Mouse (Mus musculus) liver, embryonic 14.5 days (tissue): ENCODE data around the gene Sytl1. TPM values are rescaled to one million over a fixed set of nuclear protein-coding genes. Genes with fewer than 3 reads are reported as not detected.

Source experiments
- ATAC-seq: fragments of 200-750 bp; cut with Nextera tagmentation; 2 replicates; pipeline ENCODE4 v1.8.0; 2017; ENCODE audit warnings: moderate number of reproducible peaks, mild to moderate bottlenecking, moderate library complexity; ENCODE audit not compliant: insufficient read depth
- DNase-seq, 3 experiments: peaks; one replicate each; pipeline ENCODE4 v3.0.0-alpha.2; 2012 to 2013; ENCODE audit warnings: low read depth in 3 of 3, low spot score in 3 of 3
- H3K27ac ChIP-seq: fragments of 300-500 bp; sonication (generic); 2 replicates; pipeline ENCODE4 v1.5.1; 2014; ENCODE audit warnings: moderate library complexity, mild to moderate bottlenecking, control low read depth, inconsistent platforms
- H3K27me3 ChIP-seq: fragments of 300-500 bp; sonication (generic); 2 replicates; pipeline ENCODE4 v1.6.1; 2014; ENCODE audit warnings: mild to moderate bottlenecking, low read length, moderate library complexity; ENCODE audit not compliant: control insufficient read depth, insufficient read depth
- H3K36me3 ChIP-seq: fragments of 300-500 bp; sonication (generic); replicated peaks from 2 replicates; pipeline ENCODE4 v1.6.1; 2014; ENCODE audit warnings: low read depth; ENCODE audit not compliant: control insufficient read depth, insufficient read depth
- H3K4me1 ChIP-seq, 2 experiments: fragments of 200-500 bp in 1 of 2; fragments of 300-500 bp in 1 of 2; sonication (generic) in 1 of 2; replicated peaks; 2 replicates each; pipeline ENCODE4 v1.6.1; 2012 to 2014; ENCODE audit warnings: antibody characterized with exemption in 1 of 2, inconsistent platforms in 1 of 2, low read length in 1 of 2; ENCODE audit not compliant: control insufficient read depth in 2 of 2, insufficient read depth in 2 of 2
- H3K4me2 ChIP-seq: fragments of 300-500 bp; sonication (generic); 2 replicates; pipeline ENCODE4 v1.6.1; 2014; ENCODE audit warnings: low read depth, mild to moderate bottlenecking, control low read depth, moderate library complexity
- H3K4me3 ChIP-seq, 2 experiments: fragments of 200-500 bp in 1 of 2; fragments of 300-500 bp in 1 of 2; sonication (generic) in 1 of 2; 2 replicates each; pipeline ENCODE4 v1.5.1; 2012 to 2014; ENCODE audit warnings: low read depth in 2 of 2, low read length in 2 of 2, mild to moderate bottlenecking in 2 of 2, control low read depth in 1 of 2, inconsistent platforms in 1 of 2, moderate library complexity in 1 of 2; ENCODE audit not compliant: insufficient read depth in 1 of 2
- H3K9ac ChIP-seq: fragments of 300-500 bp; sonication (generic); replicated peaks from 2 replicates; pipeline ENCODE4 v1.6.1; 2014; ENCODE audit warnings: mild to moderate bottlenecking, control low read depth, moderate library complexity
- H3K9me3 ChIP-seq: fragments of 300-500 bp; sonication (generic); 2 replicates; pipeline ENCODE4 v1.6.1; 2016; ENCODE audit warnings: low read length, mixed read lengths; ENCODE audit not compliant: control insufficient read depth
- CTCF ChIP-seq: IDR thresholded peaks from 2 replicates; pipeline ENCODE4 v1.5.1; 2016; ENCODE audit warnings: antibody characterized with exemption, low read depth, control low read depth
- EP300 ChIP-seq: IDR thresholded peaks from 2 replicates; pipeline ENCODE4 v1.6.1; 2016; ENCODE audit warnings: antibody characterized with exemption, low read depth
- WGBS: fragments of 180-500 bp; shearing (Covaris S2); extraction: QIAGEN DNeasy Blood & Tissue Kit; methylation state at CpG from one replicate; pipeline ENCODE4 v1.1.7; 2014; ENCODE audit not compliant: insufficient replicate concordance; 5-methylcytosine and 5-hydroxymethylcytosine counted together
- polyA plus RNA-seq, 2 experiments: library from polyadenylated mRNA; depleted of rRNA in 1 of 2; stranded (reverse) in 1 of 2; unstranded in 1 of 2; fragments of >200 nt; fragmentation: Nextera tagmentation in 1 of 2; extraction: Ambion mirVana in 1 of 2; gene quantifications; 2 replicates each; pipeline versions ENCODE4 v1.2.1 to v1.2.3; 2012 to 2014

Sytl1 gene
- polyA plus RNA-seq, 2 experiments = 0.48 to 0.52 TPM

DNA sequence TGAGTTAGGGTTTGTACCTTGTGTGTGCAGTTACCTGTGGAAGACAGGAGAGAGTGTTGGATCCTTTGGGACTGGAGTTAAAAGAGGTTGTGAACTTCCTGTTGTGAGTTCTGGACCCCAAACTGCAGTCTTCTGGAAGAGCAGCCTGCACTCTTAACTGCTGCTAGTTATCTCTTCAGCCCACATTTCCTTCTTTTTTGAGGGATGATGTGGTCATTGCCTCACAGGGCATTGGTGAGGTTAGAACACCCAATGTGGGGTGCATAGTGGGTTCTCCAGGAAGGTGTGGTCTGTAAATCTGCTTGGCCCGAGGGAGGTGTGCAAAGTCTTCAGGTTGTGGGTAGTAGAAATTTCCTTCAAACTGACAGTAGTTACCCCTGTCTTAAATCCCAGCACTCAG is 18.6 kb downstream of the Sytl1 start:
- H3K4me3 ChIP-seq = no peak overlapping the region
- peaks cover 43 to 46% of the 10 kb centered on the region in 2 experiments for H3K4me1 ChIP-seq
- peaks cover 6% of the 10 kb centered on the region for H3K27me3 ChIP-seq
- WGBS = 10% methylated on average over 1 of the region's 1 CpGs
- H3K9ac ChIP-seq = no peak overlapping the region
- H3K4me2 ChIP-seq = no peak overlapping the region
- peak in 1 of 3 experiments; percentile 41 for DNase-seq
- H3K27ac ChIP-seq = no peak overlapping the region
- no peaks in the 10 kb centered on the region for H3K9me3 ChIP-seq
- peak; percentile 65 for TF ChIP-seq EP300
- TF ChIP-seq CTCF = no peak
- no peak for ATAC-seq
- H3K36me3 ChIP-seq = no peaks in the 10 kb centered on the region

DNA sequence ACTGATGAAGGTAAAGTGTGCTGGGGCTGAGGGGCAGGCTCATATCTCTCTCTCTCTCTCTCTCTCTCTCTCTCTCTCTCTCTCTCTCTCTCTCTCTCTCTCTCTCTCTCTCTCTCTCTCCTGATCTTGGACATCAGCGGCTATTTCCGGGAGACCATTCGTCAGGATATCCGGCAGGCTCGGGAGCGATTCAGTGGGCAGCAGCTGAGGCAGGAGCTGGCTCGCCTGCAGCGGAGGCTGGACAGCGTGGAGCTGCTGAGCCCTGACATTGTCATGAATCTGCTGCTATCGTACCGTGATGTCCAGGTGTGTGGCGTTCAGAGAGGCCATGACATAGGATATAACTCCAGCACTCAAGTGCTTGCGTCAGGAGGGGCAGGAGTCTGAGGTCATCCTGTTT is 19.4 kb downstream of the Sytl1 start:
- Histone ChIP-seq H3K36me3 (no peaks in the 10 kb centered on the region), H3K27ac (no peak overlapping the region), H3K27me3 (peaks cover 6% of the 10 kb centered on the region), H3K9me3 (no peaks in the 10 kb centered on the region), H3K4me1 (peaks cover 42 to 44% of the 10 kb centered on the region in 2 experiments), H3K4me2 (no peak overlapping the region), H3K4me3 (no peak overlapping the region), H3K9ac (no peak overlapping the region)
- no peak for DNase-seq
- TF ChIP-seq EP300 (no peak), CTCF (no peak)
- no peak for ATAC-seq
- WGBS = 52% methylated on average over 13 of the region's 13 CpGs

DNA sequence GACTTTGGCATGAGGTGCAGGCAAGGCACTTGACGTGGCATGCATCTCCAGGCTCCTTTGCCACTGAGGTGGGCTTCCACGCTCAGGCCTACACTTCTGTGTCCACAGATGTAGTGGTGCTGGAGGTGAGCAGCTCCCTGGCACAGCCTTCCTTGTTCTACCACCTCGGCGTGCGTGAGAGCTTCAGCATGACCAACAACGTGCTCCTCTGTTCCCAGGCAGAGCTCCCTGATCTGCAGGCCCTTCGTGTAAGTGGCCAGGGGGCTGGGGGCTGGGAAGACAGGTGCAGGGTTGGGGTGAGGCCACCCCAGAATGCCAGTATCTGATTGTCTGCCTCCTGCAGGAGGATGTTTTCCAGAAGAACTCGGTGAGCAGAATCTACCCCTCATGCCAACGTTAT is 20.2 kb downstream of the Sytl1 start:
- Histone ChIP-seq H3K4me1 (peaks cover 34 to 38% of the 10 kb centered on the region in 2 experiments), H3K9me3 (no peaks in the 10 kb centered on the region), H3K9ac (no peak overlapping the region), H3K27ac (no peak overlapping the region), H3K4me2 (0 out of 2 replicates have a peak overlapping the region, but pooled peaks have one; percentile 100), H3K27me3 (peaks cover 6% of the 10 kb centered on the region), H3K36me3 (no peaks in the 10 kb centered on the region), H3K4me3 (no peak overlapping the region)
- ATAC-seq = no peak
- no peak for TF ChIP-seq CTCF
- TF ChIP-seq EP300 = no peak
- no peak for DNase-seq
- WGBS = 73% methylated on average over 9 of the region's 9 CpGs

DNA sequence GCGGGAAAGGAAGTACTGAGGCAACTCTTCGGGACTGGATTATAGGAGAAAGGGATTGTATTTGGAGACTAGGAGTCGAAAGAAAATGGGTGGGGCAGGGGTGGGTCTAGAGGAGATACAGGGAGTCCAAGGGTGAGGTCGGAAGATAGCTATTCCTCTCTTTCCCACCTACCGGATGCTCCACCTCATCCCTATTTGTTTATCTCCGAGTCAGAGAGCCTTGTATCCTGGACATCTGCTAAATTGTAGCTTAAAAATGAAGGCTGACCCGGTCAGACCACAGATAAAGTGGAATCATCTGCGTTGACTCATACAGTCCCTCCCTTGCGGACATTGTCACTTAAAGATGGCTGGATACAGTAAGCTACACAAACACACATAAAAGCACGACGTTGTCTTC is 21.0 kb downstream of the Sytl1 start:
- DNase-seq = no peak
- Histone ChIP-seq H3K4me3 (peak overlapping the region; percentile 41 to 74; a peak in 3 of 4 replicates), H3K4me2 (peak overlapping the region; percentile 100), H3K9me3 (no peaks in the 10 kb centered on the region), H3K27me3 (peaks cover 6% of the 10 kb centered on the region), H3K27ac (no peak overlapping the region), H3K9ac (peak overlapping the region; percentile 36; the same call in 1 of the 2 replicates), H3K4me1 (peaks cover 26 to 30% of the 10 kb centered on the region in 2 experiments), H3K36me3 (no peaks in the 10 kb centered on the region)
- 16% methylated on average over 11 of the region's 11 CpGs for WGBS
- TF ChIP-seq CTCF (no peak), EP300 (no peak)
- ATAC-seq = no peak

DNA sequence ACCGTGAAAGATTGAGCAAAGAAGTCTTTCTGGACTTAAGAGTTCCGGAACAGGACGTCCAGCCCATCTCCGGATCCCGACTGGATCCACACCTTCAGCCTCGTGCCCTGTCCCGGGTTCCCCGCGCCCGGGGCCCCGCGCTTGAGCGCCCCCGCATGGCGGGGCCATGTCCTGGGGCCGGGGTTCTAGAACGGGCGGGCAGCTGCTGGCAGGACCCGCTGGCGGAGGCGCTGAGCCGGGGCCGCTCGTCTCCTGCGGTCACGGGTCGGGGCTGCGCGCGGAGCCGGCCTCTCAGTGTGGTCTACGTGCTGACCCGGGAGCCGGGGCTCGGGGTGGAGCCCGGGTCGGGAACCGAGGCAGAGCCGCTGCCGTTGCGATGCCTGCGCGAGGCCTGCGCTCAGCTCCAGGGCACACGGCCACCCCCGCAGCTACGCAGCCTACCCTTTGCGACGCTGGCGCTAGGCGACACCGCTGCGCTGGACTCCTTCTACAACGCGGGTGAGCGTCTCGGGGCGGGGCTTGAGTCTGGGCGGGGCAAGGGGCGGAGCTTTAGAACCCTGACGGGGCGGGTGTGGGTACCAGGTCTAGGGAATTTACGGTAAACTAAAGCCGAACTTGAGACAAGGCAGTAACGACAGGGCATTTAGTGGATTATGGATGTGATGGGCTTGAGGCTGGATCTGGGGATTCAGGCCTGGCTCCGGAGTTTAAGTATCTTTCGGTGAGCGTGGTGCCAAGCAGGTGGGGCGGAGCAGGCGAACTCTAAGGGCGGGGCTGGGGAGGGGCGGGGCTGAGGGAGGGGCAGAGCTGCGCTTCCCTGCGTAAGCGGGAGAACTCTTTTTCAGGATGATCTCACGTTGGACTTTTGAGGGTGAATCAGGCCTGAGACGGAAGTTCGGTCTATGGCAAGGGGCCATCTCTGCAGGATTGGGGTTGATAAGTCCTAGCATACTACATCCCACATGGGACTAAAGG is 21.7 kb downstream of the Sytl1 start:
- DNase-seq (peak in 2 of 3 experiments; percentile 66 to 78), ATAC-seq (peak; percentile 88)
- H3K36me3 ChIP-seq = no peaks in the 10 kb centered on the region
- TF ChIP-seq CTCF (no peak; the same call in 1 of the 2 replicates), EP300 (no peak)
- peak overlapping the region; percentile 100 for H3K4me2 ChIP-seq
- under 1% methylated on average over 78 of the region's 78 CpGs for WGBS
- peaks cover 26% of the 10 kb centered on the region in 2 experiments for H3K4me1 ChIP-seq
- H3K27ac ChIP-seq = peak overlapping the region; percentile 1
- peak overlapping the region; percentile 70 for H3K9ac ChIP-seq
- peak overlapping the region; percentile 74 to 84 for H3K4me3 ChIP-seq
- H3K9me3 ChIP-seq = no peaks in the 10 kb centered on the region
- peaks cover 6% of the 10 kb centered on the region for H3K27me3 ChIP-seq
